Mouse (Mus musculus): ENCODE measurements around the gene Armc7.

DNA sequence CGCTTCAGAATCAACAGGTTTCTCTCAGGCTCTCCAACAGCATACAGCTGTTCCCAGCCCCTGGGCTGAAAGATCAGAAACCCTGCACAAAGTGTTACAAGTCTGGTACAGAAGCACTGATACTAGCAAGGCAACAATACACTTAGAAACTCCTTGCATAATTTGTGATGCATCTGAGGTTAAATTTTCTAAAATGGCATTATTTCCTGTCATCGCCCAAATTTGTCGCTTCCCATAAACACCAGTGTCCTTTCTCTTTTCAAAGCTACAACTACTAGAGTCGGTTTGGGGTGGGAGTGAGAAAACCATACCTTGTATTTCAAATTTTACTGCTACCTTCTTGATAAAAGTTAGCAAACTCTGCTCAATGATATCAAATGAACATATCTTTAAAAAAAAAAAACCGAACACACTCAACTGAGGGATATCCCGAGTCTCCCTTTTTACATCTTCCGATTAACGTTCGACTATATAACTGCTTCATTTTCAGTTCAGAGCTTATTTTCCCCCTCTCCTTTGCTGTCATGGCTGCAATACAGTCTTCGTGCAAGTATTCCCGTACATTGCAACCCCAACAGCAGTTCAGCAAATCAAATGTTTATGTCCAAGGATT is 59.4 kb downstream of the Armc7 start:
- TF ChIP-seq CTCF (IDR thresholded peaks at IDR 0.05): no peak
- no peak for TF ChIP-seq POLR2A (IDR thresholded peaks at IDR 0.05; ENCODE audit: insufficient read depth, low read depth, low read length)
